Mouse (Mus musculus): ENCODE data around the gene Kcnk16. TPM values are rescaled to one million over a fixed set of nuclear protein-coding genes. Genes with fewer than 3 reads are reported as not detected.

Kcnk16 gene
- not detected in 2 replicates for polyA plus RNA-seq (2012; ENCODE audit: low replicate concordance)

GRCm38 (mm10) chr14:20269082-20269809 lies at the start of gene Kcnk16:
Gene Kcnk16, minus strand, starts transcription at chr14:20269199.

GRCm38 (mm10) chr14:20294117-20294892 lies 25.3 kb upstream of the Kcnk16 start, which contains the start of gene Nudt13:
Gene Nudt13, plus strand, starts transcription at chr14:20294697.

Other genes starting within 250 kb of the Kcnk16 start
- 8.4 and 9.9 TPM in 2 replicates for gene Saysd1, start 130.7 kb downstream of the Kcnk16 start, polyA plus RNA-seq (2012; ENCODE audit: low replicate concordance)
- gene Kcnk5, start 87.4 kb downstream of the Kcnk16 start, polyA plus RNA-seq (2012; ENCODE audit: low replicate concordance) = 10.8 and 18.9 TPM in 2 replicates
- gene Nudt13, start 25.5 kb upstream of the Kcnk16 start, polyA plus RNA-seq (2012; ENCODE audit: low replicate concordance) = 0.42 and 2.9 TPM in 2 replicates
- 21.0 and 28.1 TPM in 2 replicates for gene Ecd, start 78.9 kb upstream of the Kcnk16 start, polyA plus RNA-seq (2012; ENCODE audit: low replicate concordance)
- gene Fam149b, start 79.0 kb upstream of the Kcnk16 start, polyA plus RNA-seq (2012; ENCODE audit: low replicate concordance) = 11.2 and 17.6 TPM in 2 replicates
- gene Dnajc9, start 119.7 kb upstream of the Kcnk16 start, polyA plus RNA-seq (2012; ENCODE audit: low replicate concordance) = 72.0 and 133 TPM in 2 replicates
- 20.6 and 27.5 TPM in 2 replicates for gene Mrps16, start 124.4 kb upstream of the Kcnk16 start, polyA plus RNA-seq (2012; ENCODE audit: low replicate concordance)
- gene Cfap70, start 183.0 kb upstream of the Kcnk16 start, polyA plus RNA-seq (2012; ENCODE audit: low replicate concordance) = not detected in 2 replicates
- 44.4 and 101 TPM in 2 replicates for gene Anxa7, start 210.9 kb upstream of the Kcnk16 start, polyA plus RNA-seq (2012; ENCODE audit: low replicate concordance)
- gene Mss51, start 227.7 kb upstream of the Kcnk16 start, polyA plus RNA-seq (2012; ENCODE audit: low replicate concordance) = not detected in 2 replicates

Data from leukemia stem cell, adult 10-12 weeks (primary cell).